Mouse (Mus musculus): ENCODE measurements around the gene Tmem252. TPM values are rescaled to one million over a fixed set of nuclear protein-coding genes. Genes with fewer than 3 reads are reported as not detected.
A peak's percentile ranks its signal among the peaks of the same experiment; 100 is the strongest.

The Tmem252 gene
- total and polyA plus RNA-seq, 3 experiments: 0.08 to 0.11 (median 0.10) TPM

DNA sequence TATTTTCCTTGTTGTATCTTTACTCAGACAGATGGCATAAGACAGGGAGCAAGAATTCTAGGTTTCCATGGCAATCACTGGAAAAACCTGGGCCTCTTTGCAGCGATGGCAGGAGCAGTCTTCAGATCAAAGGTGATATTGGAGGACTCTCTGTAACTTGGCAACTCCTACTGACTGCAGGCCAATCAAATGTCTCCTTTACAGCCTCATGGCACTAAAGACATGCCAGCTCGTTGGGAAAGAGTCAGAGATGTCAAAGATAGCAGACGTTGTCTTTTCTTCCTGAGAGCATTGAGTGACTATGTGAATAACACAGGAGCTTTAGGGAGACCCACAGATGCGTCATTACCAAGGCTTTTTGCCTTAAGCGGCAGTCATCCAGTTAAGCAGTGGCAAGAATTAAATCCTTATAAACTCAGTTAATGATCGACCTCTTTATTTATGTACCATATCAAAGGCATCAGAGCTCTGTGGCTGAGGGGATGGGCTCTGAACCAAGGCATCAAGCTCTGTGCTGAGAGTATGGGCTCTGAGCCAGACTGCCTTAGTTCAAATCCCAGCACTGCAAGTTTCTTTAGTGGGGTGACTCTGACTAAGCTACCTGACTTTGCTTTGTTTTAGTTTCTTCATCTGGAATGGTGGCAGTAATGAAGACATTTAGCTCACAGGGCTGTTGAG is 21.3 kb upstream of the Tmem252 start:
- peaks cover 2% of the 10 kb centered on the region; the same call in 1 of the 2 replicates for H3K4me1 ChIP-seq (ENCODE audit: control insufficient read depth, insufficient read depth, low read length)
- H3K79me2 ChIP-seq (replicated peaks; ENCODE audit: control insufficient read depth, insufficient read depth, low read length): no peaks in the 10 kb centered on the region
- no peak overlapping the region for H3K9ac ChIP-seq (ENCODE audit: low read depth, low read length)
- no peak overlapping the region for H3K27ac ChIP-seq
- H3K36me3 ChIP-seq (ENCODE audit: control insufficient read depth, insufficient read depth, low read length): no peaks in the 10 kb centered on the region
- WGBS: 64% methylated on average over 6 of the region's 6 CpGs
- no peaks in the 10 kb centered on the region for H3K27me3 ChIP-seq (ENCODE audit: control insufficient read depth, insufficient read depth, low read length)
- intact Hi-C loops (cut with DNase I): no loop called here
- no peak for TF ChIP-seq CTCF (IDR thresholded peaks at IDR 0.05)
- no peak for TF ChIP-seq EP300 (IDR thresholded peaks at IDR 0.05; ENCODE audit: insufficient read depth, low read depth, low read length)
- no peak for TF ChIP-seq POLR2A (IDR thresholded peaks at IDR 0.05; ENCODE audit: insufficient read depth, low read depth, low read length)
- no peak for DNase-seq
- H3K4me3 ChIP-seq: no peak overlapping the region

- H3K27me3 ChIP-seq (ENCODE audit: control insufficient read depth, insufficient read depth, low read length): no peaks in the 10 kb centered on the region
- H3K79me2 ChIP-seq (replicated peaks; ENCODE audit: control insufficient read depth, insufficient read depth, low read length): no peaks in the 10 kb centered on the region
- TF ChIP-seq CTCF (IDR thresholded peaks at IDR 0.05) (peak; percentile 55), EP300 (IDR thresholded peaks at IDR 0.05; ENCODE audit: insufficient read depth, low read depth, low read length) (no peak), POLR2A (IDR thresholded peaks at IDR 0.05; ENCODE audit: insufficient read depth, low read depth, low read length) (no peak)
- no peak overlapping the region for H3K9ac ChIP-seq (ENCODE audit: low read depth, low read length)
- 63% methylated on average over 9 of the region's 9 CpGs for WGBS
- no peak overlapping the region; the same call in 1 of the 2 replicates for H3K4me3 ChIP-seq
- no peak for DNase-seq
- no peaks in the 10 kb centered on the region for H3K36me3 ChIP-seq (ENCODE audit: control insufficient read depth, insufficient read depth, low read length)
- intact Hi-C loops (cut with DNase I): no loop called here
- peaks cover 2% of the 10 kb centered on the region; the same call in 1 of the 2 replicates for H3K4me1 ChIP-seq (ENCODE audit: control insufficient read depth, insufficient read depth, low read length)
- peak overlapping the region; percentile 3; the same call in 1 of the 2 replicates for H3K27ac ChIP-seq
Observed at GRCm38 (mm10) chr19:24653230-24653799, 20.5 kb upstream of the Tmem252 start.

GRCm38 (mm10) chr19:24656981-24657380 is 16.8 kb upstream of the Tmem252 start:
- no peak for DNase-seq
- no peaks in the 10 kb centered on the region for H3K27me3 ChIP-seq (ENCODE audit: control insufficient read depth, insufficient read depth, low read length)
- intact Hi-C loops (cut with DNase I): no loop called here
- 45% methylated on average over 3 of the region's 3 CpGs for WGBS
- H3K36me3 ChIP-seq (ENCODE audit: control insufficient read depth, insufficient read depth, low read length): no peaks in the 10 kb centered on the region
- H3K4me3 ChIP-seq: no peak overlapping the region
- H3K27ac ChIP-seq: peak overlapping the region; percentile 43
- H3K79me2 ChIP-seq (replicated peaks; ENCODE audit: control insufficient read depth, insufficient read depth, low read length): no peaks in the 10 kb centered on the region
- no peak overlapping the region for H3K9ac ChIP-seq (ENCODE audit: low read depth, low read length)
- TF ChIP-seq EP300 (IDR thresholded peaks at IDR 0.05; ENCODE audit: insufficient read depth, low read depth, low read length) (no peak), CTCF (IDR thresholded peaks at IDR 0.05) (no peak), POLR2A (IDR thresholded peaks at IDR 0.05; ENCODE audit: insufficient read depth, low read depth, low read length) (no peak)
- H3K4me1 ChIP-seq (ENCODE audit: control insufficient read depth, insufficient read depth, low read length): peaks cover 2% of the 10 kb centered on the region; the same call in 1 of the 2 replicates

- H3K27ac ChIP-seq: no peak overlapping the region
- WGBS: 95% methylated on average over 2 of the region's 2 CpGs
- H3K79me2 ChIP-seq (replicated peaks; ENCODE audit: control insufficient read depth, insufficient read depth, low read length): no peaks in the 10 kb centered on the region
- H3K27me3 ChIP-seq (ENCODE audit: control insufficient read depth, insufficient read depth, low read length): no peaks in the 10 kb centered on the region
- no peak overlapping the region for H3K4me3 ChIP-seq
- H3K36me3 ChIP-seq (ENCODE audit: control insufficient read depth, insufficient read depth, low read length): no peaks in the 10 kb centered on the region
- no peak for TF ChIP-seq EP300 (IDR thresholded peaks at IDR 0.05; ENCODE audit: insufficient read depth, low read depth, low read length)
- no peak for TF ChIP-seq POLR2A (IDR thresholded peaks at IDR 0.05; ENCODE audit: insufficient read depth, low read depth, low read length)
- no peak for TF ChIP-seq CTCF (IDR thresholded peaks at IDR 0.05)
- H3K4me1 ChIP-seq (ENCODE audit: control insufficient read depth, insufficient read depth, low read length): no peaks in the 10 kb centered on the region
- no peak for DNase-seq
- no peak overlapping the region for H3K9ac ChIP-seq (ENCODE audit: low read depth, low read length)
- intact Hi-C loops (cut with DNase I): no loop called here
Observed at GRCm38 (mm10) chr19:24662346-24662745, 11.5 kb upstream of the Tmem252 start.

DNA sequence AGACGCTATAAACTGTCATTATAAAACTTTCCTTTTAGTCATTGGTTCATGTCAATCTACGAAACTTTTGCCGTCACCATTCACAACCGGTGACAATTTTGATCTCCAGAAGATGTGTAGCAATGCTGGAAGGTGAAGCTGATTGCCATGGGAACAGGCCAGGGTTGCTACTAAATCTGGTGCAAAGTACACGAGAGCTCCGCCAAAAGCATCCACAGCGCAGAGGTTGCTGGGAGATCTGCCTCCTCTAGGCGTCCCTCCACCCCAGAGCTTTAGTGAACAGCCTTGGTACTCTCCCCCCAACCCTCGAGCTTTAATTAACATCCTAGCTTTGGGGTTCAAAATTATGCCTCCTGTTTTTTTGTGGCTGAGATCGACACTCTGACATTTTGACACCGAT is 8.0 kb upstream of the Tmem252 start:
- Histone ChIP-seq H3K79me2 (replicated peaks; ENCODE audit: control insufficient read depth, insufficient read depth, low read length) (no peaks in the 10 kb centered on the region), H3K9ac (ENCODE audit: low read depth, low read length) (no peak overlapping the region)
- DNase-seq: no peak

DNA sequence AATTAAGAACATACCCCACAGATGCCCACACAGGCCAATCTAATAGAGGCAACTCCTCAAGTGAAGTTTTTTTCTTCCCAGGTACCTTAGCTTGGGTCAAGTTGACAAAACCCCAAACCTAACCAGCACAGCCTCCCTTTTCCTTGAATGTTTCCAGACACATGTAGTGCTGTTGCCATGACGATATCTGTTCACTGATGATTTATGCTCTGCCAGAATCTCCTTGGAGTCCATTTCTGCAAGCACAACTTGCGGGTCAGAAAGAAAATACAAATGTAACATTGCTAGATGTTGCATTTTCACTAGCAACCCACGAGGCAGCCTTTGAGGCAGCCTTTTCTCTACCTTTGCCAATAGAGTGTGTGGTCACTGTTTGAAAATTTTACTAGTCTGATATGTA is 6.3 kb upstream of the Tmem252 start:
- Histone ChIP-seq H3K36me3 (ENCODE audit: control insufficient read depth, insufficient read depth, low read length) (no peaks in the 10 kb centered on the region), H3K79me2 (replicated peaks; ENCODE audit: control insufficient read depth, insufficient read depth, low read length) (no peaks in the 10 kb centered on the region), H3K4me1 (ENCODE audit: control insufficient read depth, insufficient read depth, low read length) (no peaks in the 10 kb centered on the region), H3K9ac (ENCODE audit: low read depth, low read length) (no peak overlapping the region), H3K4me3 (no peak overlapping the region), H3K27me3 (ENCODE audit: control insufficient read depth, insufficient read depth, low read length) (no peaks in the 10 kb centered on the region), H3K27ac (no peak overlapping the region)
- intact Hi-C loops (cut with DNase I): no loop called here
- DNase-seq: no peak
- TF ChIP-seq POLR2A (IDR thresholded peaks at IDR 0.05; ENCODE audit: insufficient read depth, low read depth, low read length): no peak
- 86% methylated on average over 3 of the region's 3 CpGs for WGBS

More for the DNA sequence above, 8.0 kb upstream of the Tmem252 start:
- 80% methylated on average over 11 of the region's 11 CpGs for WGBS
- no peaks in the 10 kb centered on the region for H3K4me1 ChIP-seq (ENCODE audit: control insufficient read depth, insufficient read depth, low read length)
- no peak overlapping the region for H3K27ac ChIP-seq
- intact Hi-C loops (cut with DNase I): no loop called here
- no peaks in the 10 kb centered on the region for H3K27me3 ChIP-seq (ENCODE audit: control insufficient read depth, insufficient read depth, low read length)
- no peak overlapping the region for H3K4me3 ChIP-seq
- no peak for TF ChIP-seq EP300 (IDR thresholded peaks at IDR 0.05; ENCODE audit: insufficient read depth, low read depth, low read length)
- TF ChIP-seq CTCF (IDR thresholded peaks at IDR 0.05): no peak
- TF ChIP-seq POLR2A (IDR thresholded peaks at IDR 0.05; ENCODE audit: insufficient read depth, low read depth, low read length): no peak
- H3K36me3 ChIP-seq (ENCODE audit: control insufficient read depth, insufficient read depth, low read length): no peaks in the 10 kb centered on the region

Data from heart, adult 2 months (tissue).